Mouse (Mus musculus): ENCODE measurements around the gene Pex11b.

Pex11b gene

GRCm38 (mm10) chr3:96684151-96684821, 49.1 kb downstream of the Pex11b start:
- no peak for TF ChIP-seq GATA4 (IDR thresholded peaks at IDR 0.05; ENCODE audit: insufficient replicate concordance, low read length)

- no peak for TF ChIP-seq GATA4 (IDR thresholded peaks at IDR 0.05; ENCODE audit: insufficient replicate concordance, low read length)
Observed at GRCm38 (mm10) chr3:96684822-96685156, 49.6 kb downstream of the Pex11b start.

- TF ChIP-seq GATA4 (IDR thresholded peaks at IDR 0.05; ENCODE audit: insufficient replicate concordance, low read length), result no peak
Observed at GRCm38 (mm10) chr3:96688854-96689253, 53.7 kb downstream of the Pex11b start.

- no peak for TF ChIP-seq GATA4 (IDR thresholded peaks at IDR 0.05; ENCODE audit: insufficient replicate concordance, low read length)
Observed at GRCm38 (mm10) chr3:96690298-96690697, 55.1 kb downstream of the Pex11b start.

GRCm38 (mm10) chr3:96692506-96692905, 57.3 kb downstream of the Pex11b start:
- no peak for TF ChIP-seq GATA4 (IDR thresholded peaks at IDR 0.05; ENCODE audit: insufficient replicate concordance, low read length)

GRCm38 (mm10) chr3:96693579-96693978, 58.4 kb downstream of the Pex11b start:
- TF ChIP-seq GATA4 (IDR thresholded peaks at IDR 0.05; ENCODE audit: insufficient replicate concordance, low read length), result no peak
